Mouse (Mus musculus) hindbrain, embryonic 10.5 days (tissue): ENCODE measurements around the gene Rfx7. TPM values are rescaled to one million over a fixed set of nuclear protein-coding genes. Genes with fewer than 3 reads are reported as not detected.

Experiments used
- DNase-seq: peaks from one replicate; pipeline ENCODE4 v3.0.0-alpha.2; 2017; ENCODE audit warnings: low spot score
- H3K27ac ChIP-seq: fragments of 300-500 bp; sonication (generic); 2 replicates; pipeline ENCODE4 v1.5.1; 2016; ENCODE audit warnings: mild to moderate bottlenecking, moderate library complexity
- H3K27me3 ChIP-seq: fragments of 300-500 bp; sonication (generic); 2 replicates; pipeline ENCODE4 v1.6.1; 2016; ENCODE audit warnings: mild to moderate bottlenecking; ENCODE audit not compliant: poor library complexity, insufficient read depth, severe bottlenecking
- H3K36me3 ChIP-seq: fragments of 300-500 bp; sonication (generic); 2 replicates; pipeline ENCODE4 v1.6.1; 2016; ENCODE audit warnings: mild to moderate bottlenecking, moderate library complexity
- H3K4me1 ChIP-seq: fragments of 300-500 bp; sonication (generic); replicated peaks from 2 replicates; pipeline ENCODE4 v1.6.1; 2016; ENCODE audit warnings: mild to moderate bottlenecking
- H3K4me3 ChIP-seq: fragments of 300-500 bp; sonication (generic); 2 replicates; pipeline ENCODE4 v1.5.1; 2016; ENCODE audit warnings: mild to moderate bottlenecking, moderate library complexity
- H3K9me3 ChIP-seq: fragments of 300-500 bp; sonication (generic); 2 replicates; pipeline ENCODE4 v1.6.1; 2016; ENCODE audit warnings: mild to moderate bottlenecking, moderate library complexity
- WGBS: fragments of 180-500 bp; shearing (Covaris S2); methylation state at CpG from one replicate; pipeline ENCODE4 v1.1.7; 2016; 5-methylcytosine and 5-hydroxymethylcytosine counted together
- polyA plus RNA-seq: library from polyadenylated mRNA; unstranded; fragments of >200 nt; fragmentation: Nextera tagmentation; extraction: Ambion mirVana; gene quantifications from 2 replicates; pipeline ENCODE4 v1.2.1, GENCODE M21; 2016

The Rfx7 gene
- 14.3 and 14.7 TPM in 2 replicates for polyA plus RNA-seq

DNA sequence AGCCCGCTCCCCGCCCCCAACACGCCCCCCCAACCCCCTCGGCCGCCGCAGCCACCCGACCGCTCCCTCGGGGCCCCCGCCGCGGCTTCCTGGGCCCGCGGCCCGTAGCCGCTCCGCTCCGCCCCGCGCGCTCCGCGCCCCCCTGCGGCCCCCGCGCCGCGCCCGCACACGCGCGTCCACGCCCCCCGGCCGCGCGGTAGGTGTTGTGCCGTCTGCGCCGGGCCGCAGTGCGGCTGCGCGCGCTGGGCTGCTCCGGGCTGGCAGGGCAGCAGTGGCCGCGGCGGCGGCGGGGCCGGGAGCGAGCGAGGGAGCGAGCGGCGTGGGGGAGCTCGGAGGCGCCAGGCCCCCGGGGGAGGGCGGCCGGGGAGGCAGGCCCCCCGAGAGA, at the start of gene Rfx7:
Gene Rfx7 (plus strand): TSS at position 245 of the 385 bp plus-strand sequence.
- no peaks in the 10 kb centered on the region for H3K36me3 ChIP-seq
- no peaks in the 10 kb centered on the region for H3K27me3 ChIP-seq
- H3K27ac ChIP-seq: peak within 1 kb of the TSS; percentile 99
- peak within 1 kb of the TSS; percentile 97 for H3K4me3 ChIP-seq
- peaks cover 36% of the 10 kb centered on the region for H3K4me1 ChIP-seq
- DNase-seq: peak; percentile 78
- no peaks in the 10 kb centered on the region for H3K9me3 ChIP-seq
- 2% methylated on average over 61 of the region's 63 CpGs for WGBS

DNA sequence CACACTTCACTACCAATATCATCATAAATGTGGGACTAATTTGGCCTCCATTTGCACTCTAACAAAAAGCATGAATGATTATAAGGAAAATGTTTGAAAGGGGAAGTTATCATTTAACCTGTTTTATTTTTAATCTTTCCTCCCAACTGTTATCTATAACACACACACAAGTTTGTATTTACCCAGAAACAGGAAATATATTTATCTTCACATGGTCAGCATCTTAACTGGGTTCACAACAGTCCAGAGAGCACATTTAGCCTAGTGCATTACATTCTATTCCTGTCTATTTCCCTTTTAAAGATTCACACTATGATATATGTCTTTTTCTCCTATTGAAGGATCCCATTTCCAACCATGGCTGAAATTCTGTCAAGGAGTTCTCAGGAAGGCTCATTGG, 43.5 kb upstream of the Rfx7 start:
- Histone ChIP-seq H3K4me3 (no peak overlapping the region), H3K9me3 (no peaks in the 10 kb centered on the region), H3K27me3 (no peaks in the 10 kb centered on the region), H3K36me3 (peaks cover 48% of the 10 kb centered on the region), H3K27ac (no peak overlapping the region), H3K4me1 (peaks cover 14% of the 10 kb centered on the region)
- DNase-seq: no peak

DNA sequence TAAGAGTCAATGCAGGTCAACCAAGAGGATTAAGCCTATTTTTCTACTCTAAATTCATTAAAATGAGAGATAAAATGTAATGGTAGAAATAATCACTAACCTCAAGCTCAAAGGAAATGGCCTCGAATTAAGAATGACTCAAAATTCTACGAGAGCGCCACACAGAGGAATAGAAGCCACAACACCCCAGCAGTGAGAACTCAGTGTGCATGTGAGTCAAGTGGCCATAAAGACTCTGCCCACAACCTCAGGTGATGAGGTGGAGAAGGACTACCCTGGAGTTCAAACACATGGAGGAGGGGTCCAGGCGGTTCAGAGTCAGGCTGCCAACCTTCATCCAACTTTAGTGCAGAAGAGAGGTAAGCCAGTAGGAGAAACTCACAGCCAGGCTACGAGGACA, 42.9 kb upstream of the Rfx7 start:
- Histone ChIP-seq H3K9me3 (no peaks in the 10 kb centered on the region), H3K36me3 (peaks cover 45% of the 10 kb centered on the region), H3K4me1 (peaks cover 14% of the 10 kb centered on the region), H3K4me3 (no peak overlapping the region), H3K27me3 (no peaks in the 10 kb centered on the region), H3K27ac (no peak overlapping the region)
- no peak for DNase-seq
- 94% methylated on average over 5 of the region's 5 CpGs for WGBS

DNA sequence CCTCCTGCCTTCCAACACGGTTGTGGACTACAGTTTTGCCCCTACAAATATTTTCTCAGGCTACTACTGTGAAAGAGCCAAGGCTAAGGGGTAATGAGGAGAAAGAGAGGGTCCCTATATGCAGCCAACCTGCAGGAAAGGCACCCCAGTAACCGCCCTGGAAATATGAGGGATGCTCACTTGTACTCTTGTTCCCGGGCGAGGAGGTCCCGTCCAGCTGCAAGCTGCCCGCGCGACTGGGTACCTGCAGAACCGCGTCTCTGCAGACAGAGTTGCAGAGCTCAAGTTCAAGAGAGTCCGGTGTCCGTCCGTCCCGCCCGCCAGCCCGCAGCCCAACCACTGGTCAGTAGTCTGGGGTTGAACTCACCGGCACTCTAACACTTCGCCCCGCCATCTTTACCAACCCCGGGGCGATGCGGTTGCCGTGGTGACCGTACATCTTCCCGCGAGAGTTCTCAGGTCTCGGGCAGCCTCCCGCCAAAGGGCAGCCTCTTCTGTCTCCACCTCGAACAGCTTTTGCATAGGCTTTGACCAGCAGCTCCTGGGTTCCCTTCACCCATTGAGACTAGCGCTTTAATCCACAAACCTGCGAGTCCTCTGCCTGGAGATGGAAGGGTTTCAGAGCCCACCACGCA, 40.4 kb upstream of the Rfx7 start:
- H3K4me3 ChIP-seq: peak overlapping the region; percentile 70
- peak; percentile 96 for DNase-seq
- peaks cover 14% of the 10 kb centered on the region for H3K4me1 ChIP-seq
- peak overlapping the region; percentile 95 for H3K27ac ChIP-seq
- WGBS: under 1% methylated on average over 32 of the region's 32 CpGs
- no peaks in the 10 kb centered on the region for H3K27me3 ChIP-seq
- H3K9me3 ChIP-seq: no peaks in the 10 kb centered on the region
- H3K36me3 ChIP-seq: peaks cover 20% of the 10 kb centered on the region

DNA sequence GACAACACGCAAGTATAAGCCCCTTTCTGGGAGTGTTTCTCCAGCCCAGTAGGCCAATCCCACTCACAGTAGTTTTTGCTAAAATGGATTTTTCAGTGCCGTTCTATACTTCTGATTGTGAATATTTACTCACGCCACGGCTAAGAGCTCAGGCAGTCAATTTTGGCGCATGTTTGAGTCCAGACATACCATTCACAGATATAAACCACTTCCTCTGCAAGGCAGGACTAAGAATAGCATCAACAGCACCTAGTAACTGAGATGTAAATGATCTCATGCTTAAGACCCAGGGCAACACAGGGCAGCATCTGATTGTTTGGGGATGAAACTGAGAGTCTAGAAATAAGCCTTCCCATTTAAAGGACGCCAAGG, 39.9 kb upstream of the Rfx7 start, which contains the start of gene Tex9:
Gene Tex9 (minus strand): TSS at position 19 of the 372 bp plus-strand sequence.
- Histone ChIP-seq H3K27ac (peak within 1 kb of the TSS; percentile 95), H3K36me3 (peaks cover 15% of the 10 kb centered on the region), H3K4me1 (peaks cover 14% of the 10 kb centered on the region), H3K4me3 (peak within 1 kb of the TSS; percentile 70), H3K9me3 (no peaks in the 10 kb centered on the region), H3K27me3 (no peaks in the 10 kb centered on the region)
- WGBS: 13% methylated on average over 6 of the region's 6 CpGs
- DNase-seq: no peak

DNA sequence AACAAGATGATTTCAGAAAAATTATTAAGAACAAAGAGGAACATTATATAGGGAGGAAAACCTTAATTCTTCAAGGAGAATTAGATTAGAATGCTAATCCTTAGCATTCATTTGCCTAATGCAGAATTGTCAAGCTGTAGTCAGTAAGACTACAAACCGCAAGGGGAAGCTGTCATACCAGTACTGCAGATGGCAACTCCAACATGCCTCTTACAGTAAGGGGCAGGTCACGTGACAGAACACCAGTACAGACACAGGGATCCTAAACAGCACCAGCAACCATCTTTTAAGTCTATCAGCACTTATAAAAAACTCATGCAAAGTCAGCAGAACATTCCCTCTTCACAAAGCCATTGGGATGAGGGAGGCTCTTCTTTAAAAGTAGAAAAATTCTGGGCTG, 38.6 kb upstream of the Rfx7 start:
- DNase-seq: no peak
- WGBS: 91% methylated on average over 2 of the region's 2 CpGs
- peaks cover 14% of the 10 kb centered on the region for H3K4me1 ChIP-seq
- H3K36me3 ChIP-seq: peaks cover 5% of the 10 kb centered on the region
- no peak overlapping the region for H3K4me3 ChIP-seq
- H3K9me3 ChIP-seq: no peaks in the 10 kb centered on the region
- H3K27me3 ChIP-seq: no peaks in the 10 kb centered on the region
- no peak overlapping the region for H3K27ac ChIP-seq

DNA sequence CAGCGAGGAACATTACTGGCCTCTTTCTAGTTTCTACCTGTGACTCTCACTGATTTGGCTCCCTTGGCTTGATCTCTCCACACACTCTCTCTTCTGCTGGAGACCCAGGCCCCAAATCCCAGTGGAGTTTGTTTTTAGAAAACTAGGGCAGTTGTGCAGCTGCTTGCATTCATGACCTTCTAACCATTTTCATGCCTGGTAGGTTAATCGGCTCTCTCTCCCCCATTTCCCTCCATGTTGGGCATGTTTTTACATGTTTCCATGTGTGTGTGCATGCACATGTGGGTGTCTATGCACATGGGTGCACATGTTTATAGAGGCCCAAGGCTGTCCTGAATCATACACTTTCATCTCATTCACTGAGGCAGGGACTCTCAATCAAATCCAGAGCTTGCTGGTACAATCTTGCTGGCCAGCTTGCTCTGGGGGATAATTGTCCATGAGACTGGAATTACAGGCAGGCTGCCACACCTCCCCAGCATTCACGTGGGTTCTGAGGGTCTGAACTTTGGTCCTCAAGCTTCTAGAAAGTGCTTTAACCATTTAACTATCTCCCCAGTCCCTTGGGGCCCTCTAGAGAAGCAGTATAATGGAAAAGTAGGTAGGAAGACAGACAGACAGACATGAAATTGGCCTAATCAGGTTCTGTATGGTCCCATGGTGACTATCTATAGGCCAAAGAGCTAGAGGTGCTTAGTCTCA, 37.9 kb upstream of the Rfx7 start:
- no peak for DNase-seq
- Histone ChIP-seq H3K4me3 (no peak overlapping the region), H3K27ac (no peak overlapping the region), H3K27me3 (no peaks in the 10 kb centered on the region), H3K36me3 (peaks cover 4% of the 10 kb centered on the region), H3K4me1 (peaks cover 14% of the 10 kb centered on the region), H3K9me3 (no peaks in the 10 kb centered on the region)
- WGBS: 86% methylated on average over 3 of the region's 3 CpGs

DNA sequence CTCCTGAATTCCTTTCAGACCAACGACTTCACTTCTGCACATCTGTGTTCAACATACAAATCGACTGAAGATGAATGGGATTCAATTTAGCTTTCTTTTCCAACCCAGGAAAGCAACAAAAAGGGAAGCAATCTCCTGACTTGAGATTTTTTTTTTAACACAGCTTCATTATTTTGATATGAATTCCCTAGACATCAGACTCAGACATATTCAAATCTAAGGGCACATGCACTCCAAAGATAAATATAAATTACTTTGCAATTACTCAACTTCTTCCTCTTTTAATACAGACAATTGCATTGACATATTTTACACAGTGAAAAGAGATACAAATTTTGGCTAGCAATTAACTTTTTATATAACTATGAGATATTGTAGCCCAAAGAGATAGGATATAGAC, 35.3 kb upstream of the Rfx7 start:
- WGBS: 82% methylated on average over 2 of the region's 2 CpGs
- H3K9me3 ChIP-seq: no peaks in the 10 kb centered on the region
- H3K4me3 ChIP-seq: no peak overlapping the region
- H3K36me3 ChIP-seq: no peaks in the 10 kb centered on the region
- peaks cover 7% of the 10 kb centered on the region for H3K4me1 ChIP-seq
- DNase-seq: no peak
- H3K27ac ChIP-seq: no peak overlapping the region
- no peaks in the 10 kb centered on the region for H3K27me3 ChIP-seq

DNA sequence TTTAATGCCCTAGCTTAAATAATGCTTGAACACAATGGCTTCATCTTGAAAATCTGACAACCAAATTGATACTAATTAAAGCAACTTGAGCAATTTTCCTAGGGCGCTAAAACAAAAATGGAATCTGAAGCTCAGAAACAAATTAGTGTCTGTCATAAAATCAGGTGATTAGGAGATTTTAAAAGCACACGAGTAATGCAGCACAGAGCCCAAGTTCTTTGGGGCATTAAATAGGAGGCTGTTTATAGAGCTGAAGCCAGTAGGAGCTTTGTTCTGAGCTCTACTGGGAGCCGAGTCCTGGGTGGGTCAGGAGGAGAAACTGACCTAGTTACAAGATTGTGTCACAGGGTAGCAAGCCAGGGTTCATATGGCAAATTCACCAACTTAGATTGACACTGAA, 34.9 kb upstream of the Rfx7 start:
- Histone ChIP-seq H3K27ac (no peak overlapping the region), H3K4me3 (no peak overlapping the region), H3K4me1 (peaks cover 4% of the 10 kb centered on the region), H3K36me3 (no peaks in the 10 kb centered on the region), H3K9me3 (no peaks in the 10 kb centered on the region), H3K27me3 (no peaks in the 10 kb centered on the region)
- WGBS: 82% methylated on average over 3 of the region's 3 CpGs
- DNase-seq: no peak

DNA sequence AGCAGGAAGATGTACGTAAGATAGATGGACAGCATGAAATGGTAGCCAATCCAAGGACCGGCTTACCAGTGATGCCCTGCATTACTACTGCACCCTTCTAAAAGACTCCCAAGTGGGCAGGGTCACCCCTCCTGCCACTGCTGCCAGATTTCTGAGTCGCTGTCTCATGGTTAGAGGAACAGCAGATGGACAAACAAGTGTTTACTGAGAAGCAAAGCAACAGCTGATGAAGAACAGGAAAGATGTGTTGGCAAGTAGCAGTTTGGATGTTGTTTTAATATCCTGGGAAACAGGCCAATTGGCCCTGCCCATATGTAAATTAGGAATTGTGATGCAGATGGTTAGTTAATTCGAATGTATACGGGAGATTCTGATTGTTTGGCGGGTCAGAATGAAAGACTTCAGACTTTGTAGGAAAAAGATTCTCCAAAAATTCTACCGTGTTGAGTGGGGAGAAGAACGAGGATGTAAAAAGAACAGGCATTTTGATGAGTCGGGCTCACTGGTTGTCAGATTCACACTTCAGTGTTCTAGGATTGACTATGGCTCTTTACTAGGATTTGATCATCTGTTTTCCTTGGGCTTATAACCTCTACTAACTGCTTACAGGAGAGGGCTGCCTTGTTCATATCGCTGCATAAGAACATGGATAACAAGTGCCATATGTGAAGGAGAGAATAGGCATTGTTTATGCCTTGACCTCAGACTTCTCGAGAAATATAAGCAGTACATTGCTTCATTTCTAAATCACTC, 19.6 kb upstream of the Rfx7 start:
- 57% methylated on average over 11 of the region's 11 CpGs for WGBS
- DNase-seq: no peak
- no peak overlapping the region for H3K27ac ChIP-seq
- H3K9me3 ChIP-seq: no peaks in the 10 kb centered on the region
- H3K36me3 ChIP-seq: no peaks in the 10 kb centered on the region
- no peaks in the 10 kb centered on the region; the same call in 1 of the 2 replicates for H3K4me1 ChIP-seq
- H3K27me3 ChIP-seq: no peaks in the 10 kb centered on the region
- H3K4me3 ChIP-seq: no peak overlapping the region

DNA sequence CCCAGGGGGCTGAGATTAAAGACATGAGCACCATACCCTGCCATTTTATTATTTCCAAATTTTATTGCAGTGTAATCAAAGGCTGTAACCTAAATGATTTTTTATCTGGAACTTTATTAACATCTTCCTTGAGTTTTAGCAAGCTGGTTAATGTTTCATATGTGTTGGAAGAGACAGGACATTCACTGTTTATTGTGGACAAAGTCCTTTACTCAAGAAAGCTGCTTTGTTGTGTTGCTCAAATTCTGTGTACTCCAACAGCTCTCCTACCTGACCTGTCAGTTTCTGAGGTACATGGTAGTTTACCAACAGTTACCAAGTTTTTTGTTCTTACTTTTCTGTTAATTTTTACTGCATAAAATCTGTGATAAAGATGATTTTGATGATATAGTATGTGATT, 16.7 kb upstream of the Rfx7 start:
- Histone ChIP-seq H3K27ac (no peak overlapping the region), H3K27me3 (no peaks in the 10 kb centered on the region), H3K9me3 (no peaks in the 10 kb centered on the region), H3K36me3 (no peaks in the 10 kb centered on the region), H3K4me1 (no peaks in the 10 kb centered on the region; the same call in 1 of the 2 replicates), H3K4me3 (no peak overlapping the region)
- no peak for DNase-seq

DNA sequence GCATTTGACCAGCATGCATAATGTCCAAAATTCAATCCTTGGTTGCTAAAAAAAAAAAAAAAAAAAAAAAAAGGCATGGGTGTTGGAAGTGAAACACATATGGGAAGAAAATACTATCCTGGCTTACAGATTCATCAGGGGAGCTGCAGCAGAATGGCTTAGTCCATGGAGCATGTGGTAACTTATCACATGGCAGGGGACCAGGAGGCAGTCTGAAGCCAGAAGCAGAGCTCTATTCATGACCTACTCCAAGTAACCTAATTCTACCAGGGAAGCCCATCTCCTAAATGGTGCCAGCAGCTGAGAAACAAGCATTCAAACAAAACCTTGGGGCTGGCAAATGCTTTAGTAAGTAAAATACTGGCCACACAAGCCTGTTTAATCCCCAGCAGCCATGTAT, 12.8 kb upstream of the Rfx7 start:
- Histone ChIP-seq H3K36me3 (no peaks in the 10 kb centered on the region), H3K9me3 (no peaks in the 10 kb centered on the region), H3K27me3 (no peaks in the 10 kb centered on the region), H3K27ac (no peak overlapping the region), H3K4me3 (no peak overlapping the region), H3K4me1 (no peaks in the 10 kb centered on the region)
- no peak for DNase-seq

DNA sequence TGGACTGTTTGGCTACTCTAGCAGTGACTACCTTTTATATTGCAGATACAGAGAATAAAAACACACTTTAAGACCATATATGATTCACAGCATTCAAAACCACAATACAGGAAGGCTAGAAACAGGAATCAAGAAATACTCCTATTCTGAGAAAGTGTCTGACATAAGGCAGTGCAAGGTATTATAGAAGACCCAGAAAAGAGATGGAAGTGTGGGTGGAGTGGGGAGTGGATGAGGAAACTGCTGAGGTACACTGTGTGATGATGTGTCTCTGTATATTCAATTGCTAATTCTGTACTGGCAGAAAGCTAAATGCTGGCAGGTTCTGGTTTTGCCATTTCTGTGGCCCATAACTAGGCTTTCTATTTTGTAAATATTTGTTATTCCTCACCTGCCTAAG, 11.2 kb upstream of the Rfx7 start:
- no peaks in the 10 kb centered on the region for H3K27me3 ChIP-seq
- no peaks in the 10 kb centered on the region for H3K4me1 ChIP-seq
- no peak overlapping the region for H3K4me3 ChIP-seq
- DNase-seq: no peak
- H3K36me3 ChIP-seq: no peaks in the 10 kb centered on the region
- H3K9me3 ChIP-seq: no peaks in the 10 kb centered on the region
- no peak overlapping the region for H3K27ac ChIP-seq
